Mouse (Mus musculus): ENCODE data around the gene Grm8.

- TF ChIP-seq CTCF (IDR thresholded peaks at IDR 0.05), result no peak
- TF ChIP-seq POLR2A (IDR thresholded peaks at IDR 0.05; ENCODE audit: insufficient read depth, low read depth, low read length), result no peak
- no peak for TF ChIP-seq EP300 (IDR thresholded peaks at IDR 0.05; ENCODE audit: insufficient read depth, low read depth, low read length)
These were observed 128.0 kb downstream of the Grm8 start for GRCm38 (mm10) chr6:28007001-28007400.

All from heart, adult 2 months (tissue).